Mouse (Mus musculus): Measurements from ENCODE around the gene Rnf114.

Rnf114 gene

DNA sequence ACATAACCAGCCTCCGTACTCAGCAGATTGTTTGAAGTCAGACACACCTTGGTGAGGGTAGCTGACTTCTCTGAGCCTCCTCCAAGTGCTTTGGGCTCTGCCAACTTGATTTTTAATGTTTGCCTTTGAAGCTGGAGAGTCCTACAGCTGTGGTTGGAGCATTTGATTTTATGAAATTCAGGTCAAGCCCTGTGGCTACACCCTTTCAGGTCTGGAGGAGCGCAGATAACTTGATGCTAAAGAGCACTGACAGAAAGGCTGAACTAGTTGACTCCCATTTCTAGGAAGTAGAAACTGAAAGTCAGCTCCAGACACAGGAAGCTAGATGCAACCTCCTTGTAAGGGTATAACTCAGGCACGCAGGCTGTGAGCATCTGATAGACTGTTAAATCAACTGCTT, 12.7 kb downstream of the Rnf114 start:
- DNase-seq = peak; percentile 72 to 83

DNA sequence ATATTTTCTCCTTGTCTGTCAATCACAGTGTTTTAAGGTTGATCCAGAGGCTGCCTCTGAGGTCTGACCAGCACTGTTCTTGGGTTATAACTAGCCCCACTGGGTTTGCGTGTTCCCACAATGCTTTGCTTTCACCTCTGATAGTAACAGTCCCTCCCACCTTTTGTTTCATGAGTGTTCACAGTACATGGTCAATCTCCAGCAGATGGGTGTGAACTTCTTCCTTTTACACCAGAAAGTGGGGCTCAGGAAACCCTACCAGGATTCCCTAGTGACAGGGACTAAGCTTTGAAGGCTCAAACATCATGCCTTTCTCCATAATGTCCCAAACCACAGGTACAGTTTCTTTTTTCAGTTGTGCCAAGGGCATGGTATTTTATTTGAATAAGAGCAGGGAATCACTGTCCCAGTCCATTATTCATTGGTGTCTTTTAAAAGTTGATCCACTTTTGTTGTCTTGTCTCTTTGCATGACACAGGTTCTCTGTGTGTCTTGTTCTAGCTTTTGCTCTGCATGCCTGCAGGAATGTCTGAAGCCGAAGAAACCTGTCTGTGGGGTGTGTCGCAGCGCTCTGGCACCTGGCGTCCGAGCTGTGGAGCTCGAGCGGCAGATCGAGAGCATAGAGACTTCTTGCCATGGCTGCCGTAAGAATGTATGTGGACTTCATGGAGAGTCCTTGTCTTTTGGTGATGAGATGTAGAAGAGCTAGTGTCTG, 14.3 kb downstream of the Rnf114 start:
- no peak for DNase-seq

DNA sequence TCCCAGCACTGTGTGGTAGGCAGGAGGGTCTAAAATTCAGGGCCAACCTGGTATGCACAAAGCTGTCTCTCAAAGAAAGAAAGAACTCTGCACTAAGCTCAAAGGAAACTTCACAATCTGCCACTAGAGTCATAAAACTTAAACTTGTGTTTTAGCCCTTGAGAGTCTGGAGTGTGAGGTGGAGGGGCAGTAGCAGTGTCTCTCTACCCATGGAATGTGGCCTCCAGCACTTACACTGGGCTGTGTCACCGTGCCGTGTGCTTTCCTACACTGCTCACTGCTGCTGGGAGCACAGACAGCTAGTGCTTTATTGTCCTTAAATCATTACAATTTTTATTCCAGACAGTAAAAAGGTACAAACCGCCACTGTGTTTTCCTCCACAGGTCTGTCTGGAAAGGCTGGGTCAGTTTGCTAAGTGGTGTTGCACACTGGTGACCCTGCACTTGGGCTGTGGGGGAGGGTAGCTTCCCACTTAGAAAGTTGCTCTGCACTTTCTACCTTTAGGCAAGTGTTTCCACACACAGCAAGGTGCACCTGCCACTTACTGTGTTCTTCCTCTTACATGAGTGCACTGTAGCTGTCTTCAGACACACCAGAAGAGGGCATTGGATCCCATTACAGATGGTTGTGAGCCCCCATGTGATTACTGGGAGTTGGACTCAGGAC, 15.4 kb downstream of the Rnf114 start:
- peak in 1 of 2 experiments; percentile 51 for DNase-seq

DNA sequence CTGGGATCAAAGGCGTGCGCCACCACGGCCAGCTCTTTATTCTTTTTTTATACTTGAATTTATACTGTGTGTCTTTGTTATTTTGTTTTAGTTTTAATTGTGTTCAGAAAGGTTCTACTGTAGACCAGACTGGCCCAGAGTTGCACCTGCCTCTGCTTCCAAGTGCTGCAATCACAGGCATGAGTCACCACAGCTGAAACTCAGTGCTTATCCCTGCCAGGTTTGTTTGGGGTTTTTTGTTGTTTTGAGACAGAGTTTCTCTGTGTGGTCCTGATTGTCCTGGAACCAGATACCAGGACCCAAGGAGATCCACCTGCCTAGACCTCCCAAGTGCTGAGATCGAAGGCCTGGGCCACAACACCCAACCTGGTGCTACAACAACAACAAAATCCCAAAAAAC, 16.1 kb downstream of the Rnf114 start:
- no peak for DNase-seq

DNA sequence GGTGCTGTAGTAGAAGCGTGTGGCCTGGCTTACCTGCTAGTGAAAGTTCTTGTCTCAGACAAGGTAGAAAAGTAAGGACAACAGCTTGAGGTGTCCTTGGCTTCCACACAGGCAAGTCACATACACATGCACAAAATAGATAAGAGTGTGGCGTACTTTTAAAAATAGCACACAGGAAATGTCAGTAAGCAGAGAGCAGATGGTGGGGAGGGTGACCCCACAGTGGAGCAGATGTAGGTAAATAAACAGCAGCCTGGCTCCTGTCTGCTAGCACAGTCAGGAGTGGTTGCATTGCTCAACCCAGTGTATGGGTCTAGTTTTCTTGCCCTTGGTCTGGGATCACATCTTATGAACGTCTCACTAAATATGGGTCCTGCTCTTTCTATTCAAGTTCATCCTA, 18.0 kb downstream of the Rnf114 start:
- DNase-seq = no peak

DNA sequence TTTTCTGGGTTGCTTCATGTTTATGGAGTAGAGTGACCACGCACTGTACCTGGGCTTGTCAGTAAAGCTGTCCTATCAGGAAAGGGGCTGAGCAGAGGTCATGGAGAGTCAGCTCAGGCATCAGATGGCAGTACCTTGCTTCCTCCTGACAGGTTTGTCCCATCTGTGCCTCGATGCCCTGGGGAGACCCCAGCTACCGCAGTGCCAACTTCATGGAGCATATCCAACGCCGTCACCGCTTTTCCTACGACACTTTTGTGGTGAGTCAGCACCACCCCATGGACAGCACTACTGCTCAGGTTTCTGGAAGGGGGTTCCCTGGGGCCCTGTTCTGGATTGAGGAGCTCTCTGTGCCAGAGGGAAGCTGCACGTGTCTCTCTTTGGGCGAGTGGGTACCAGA, 19.9 kb downstream of the Rnf114 start:
- DNase-seq = no peak

DNA sequence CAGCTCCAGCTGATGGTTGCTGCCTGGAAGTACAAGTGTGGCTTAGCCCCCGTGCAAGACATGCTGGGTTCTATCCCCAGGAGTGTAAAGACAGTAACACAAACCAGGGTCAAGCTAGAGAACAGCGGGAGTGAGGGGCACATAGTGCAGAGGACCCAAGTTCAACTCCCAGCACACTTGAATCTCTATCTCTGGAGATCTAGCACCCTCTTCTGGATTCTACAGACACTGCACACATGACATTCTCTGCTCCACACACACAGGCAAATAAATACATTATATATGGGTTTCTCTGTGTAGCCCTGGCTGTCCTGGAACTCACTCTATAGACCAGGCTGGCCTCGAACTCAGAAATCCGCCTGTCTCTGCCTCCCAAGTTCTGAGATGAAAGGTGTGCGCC, 20.5 kb downstream of the Rnf114 start:
- no peak for DNase-seq

DNA sequence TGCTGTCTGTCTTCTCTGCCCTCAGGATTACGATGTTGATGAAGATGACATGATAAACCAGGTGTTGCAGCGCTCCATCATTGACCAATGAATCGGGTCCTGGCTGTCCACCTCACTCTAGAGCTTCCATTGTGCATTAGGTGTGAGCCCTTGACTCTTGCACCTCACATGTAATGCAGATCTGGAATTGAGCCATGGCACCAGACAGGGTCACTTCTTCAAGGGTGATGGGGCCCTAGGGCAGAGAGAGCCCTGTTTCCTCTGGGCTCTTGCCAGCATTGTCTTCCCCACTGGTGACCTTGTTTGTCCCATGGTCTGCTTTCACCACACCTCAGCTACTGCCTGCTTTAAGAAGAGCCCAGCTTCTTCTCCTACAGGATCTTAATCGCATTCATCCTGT, 22.2 kb downstream of the Rnf114 start:
- DNase-seq = no peak

DNA sequence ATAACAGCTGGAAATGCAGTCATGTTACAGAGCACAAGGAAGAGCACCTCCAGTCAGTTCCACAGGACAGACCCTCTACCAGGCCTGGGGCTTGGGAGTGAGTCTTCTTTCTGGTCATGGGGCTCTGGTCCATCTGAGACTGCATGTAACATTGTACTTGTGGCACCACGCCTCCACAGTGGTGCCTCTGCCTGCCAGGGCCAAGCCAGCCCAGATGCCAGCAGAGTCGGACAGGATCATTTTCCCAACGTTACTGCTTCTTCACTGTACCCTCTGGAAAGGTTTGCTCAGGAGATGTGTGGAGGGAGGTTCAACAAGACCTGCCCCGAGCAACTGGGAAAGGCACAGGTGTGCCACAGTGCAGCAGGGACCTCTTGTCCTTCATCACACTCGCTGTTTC, 23.2 kb downstream of the Rnf114 start:
- DNase-seq = no peak

DNA sequence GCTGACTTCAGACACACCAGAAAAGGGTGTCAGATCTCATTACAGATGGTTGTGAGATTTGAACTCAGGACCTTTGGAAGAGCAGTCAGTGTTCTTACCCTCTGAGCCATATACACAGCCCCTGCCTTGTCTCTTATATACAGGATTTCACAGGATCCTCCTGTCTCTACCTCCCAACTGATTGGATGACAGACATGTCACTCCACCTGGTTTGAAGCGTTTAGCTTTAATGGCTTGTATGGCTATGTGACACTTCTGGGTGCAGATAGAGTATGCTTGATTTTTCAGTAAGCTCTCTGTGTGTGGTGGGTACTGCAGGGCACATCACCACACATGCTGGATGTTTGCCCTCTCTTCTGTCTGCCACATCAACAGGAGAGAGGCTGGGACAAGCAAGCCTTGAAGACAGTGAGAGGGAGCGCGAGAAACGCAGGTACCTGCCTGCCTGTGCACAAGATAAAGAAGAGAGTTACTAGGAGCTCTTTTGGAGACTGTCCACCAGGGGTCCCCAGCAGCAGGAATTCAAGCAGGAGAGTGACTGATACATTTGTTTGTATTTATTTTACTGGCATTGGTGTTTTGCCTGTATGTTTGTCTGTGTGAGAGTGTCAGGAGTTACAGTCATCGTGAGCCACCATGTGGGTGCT, 27.3 kb downstream of the Rnf114 start:
- DNase-seq = no peak

DNA sequence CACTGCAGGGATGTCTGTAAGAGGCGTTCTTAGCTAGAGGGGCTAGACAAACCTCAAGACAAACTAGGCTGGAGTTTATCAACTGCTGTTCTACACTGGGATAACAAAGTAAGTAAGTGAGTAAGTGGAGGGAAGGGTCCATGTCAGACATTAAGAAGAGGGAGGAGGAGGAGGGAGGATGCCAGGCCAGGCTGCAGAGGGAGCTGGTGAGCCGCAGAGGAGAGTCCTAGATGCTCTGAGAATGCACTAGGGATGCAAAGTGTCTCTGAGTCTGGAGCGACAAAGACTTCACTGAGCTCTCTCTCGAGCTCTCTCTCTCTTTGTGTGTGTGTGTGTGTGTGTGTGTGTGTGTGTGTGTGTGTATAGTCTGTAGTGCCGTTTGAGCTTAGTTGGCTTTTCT, 35.8 kb downstream of the Rnf114 start:
- no peak for DNase-seq

DNA sequence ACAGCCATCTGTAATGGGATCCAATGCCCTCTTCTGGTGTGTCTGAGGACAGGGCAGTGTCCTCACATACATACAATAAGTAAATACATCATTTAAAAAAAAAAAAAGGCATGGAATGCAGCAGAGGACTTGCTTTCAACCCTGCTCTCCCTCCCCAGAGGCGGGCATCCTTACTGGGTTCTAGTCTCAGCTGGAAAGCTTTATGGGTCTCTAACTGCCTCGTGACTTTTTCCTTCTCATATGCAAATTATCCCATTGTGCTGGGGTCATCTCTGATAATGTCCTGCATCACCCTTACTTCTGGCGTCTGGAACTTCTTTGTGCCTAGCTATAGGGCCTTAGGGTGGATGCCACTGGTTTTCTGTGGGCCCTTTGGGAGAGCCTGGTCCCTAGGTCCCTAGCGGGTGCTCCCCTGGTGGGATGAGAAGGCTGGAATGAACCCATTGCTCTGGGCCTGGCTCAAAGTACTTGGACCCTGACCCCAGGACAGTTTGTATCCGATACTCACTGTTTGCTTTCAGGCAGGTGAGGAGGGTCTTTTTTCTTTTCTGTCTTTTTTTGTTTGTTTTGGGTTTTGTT, 37.6 kb downstream of the Rnf114 start:
- DNase-seq = no peak

DNA sequence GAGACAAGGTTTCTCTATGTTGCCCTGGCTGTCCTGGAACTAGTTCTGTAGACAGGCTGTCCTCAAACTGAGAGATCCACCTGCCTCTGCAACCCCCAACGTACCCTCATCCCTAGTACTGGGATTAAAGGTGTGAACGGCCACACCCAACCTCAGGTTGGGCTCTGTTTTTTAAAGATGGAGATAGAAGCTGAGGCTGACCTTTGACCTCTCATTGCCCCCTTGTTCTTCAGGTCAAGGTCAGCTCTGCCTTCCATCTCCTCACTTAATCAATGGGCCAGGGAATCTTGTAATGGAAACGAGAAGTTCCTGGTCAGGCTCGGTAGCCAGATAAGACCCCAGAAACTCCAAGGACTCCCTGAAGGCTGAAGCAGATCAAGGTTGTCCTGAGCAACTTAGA, 38.1 kb downstream of the Rnf114 start:
- DNase-seq = no peak

DNA sequence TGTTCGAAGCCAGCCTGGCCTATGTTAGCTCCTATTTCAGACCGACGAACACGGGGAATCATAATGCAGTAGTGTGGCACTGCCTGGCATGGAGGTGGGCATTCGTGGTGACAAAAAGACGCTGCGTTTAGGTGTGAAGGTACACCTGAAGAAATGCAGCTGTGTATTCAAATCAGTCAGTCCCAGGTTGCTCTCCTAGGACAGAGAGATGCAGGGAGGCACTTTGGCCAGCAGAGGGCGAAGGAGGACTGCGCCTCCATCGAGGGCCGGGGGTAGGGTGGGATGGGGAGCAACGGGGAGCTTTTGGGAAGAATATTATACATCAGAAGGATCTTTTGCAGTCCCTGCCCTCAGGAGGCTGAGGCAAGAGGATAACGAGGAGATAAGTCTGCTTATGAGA, 39.7 kb downstream of the Rnf114 start:
- DNase-seq = no peak

DNA sequence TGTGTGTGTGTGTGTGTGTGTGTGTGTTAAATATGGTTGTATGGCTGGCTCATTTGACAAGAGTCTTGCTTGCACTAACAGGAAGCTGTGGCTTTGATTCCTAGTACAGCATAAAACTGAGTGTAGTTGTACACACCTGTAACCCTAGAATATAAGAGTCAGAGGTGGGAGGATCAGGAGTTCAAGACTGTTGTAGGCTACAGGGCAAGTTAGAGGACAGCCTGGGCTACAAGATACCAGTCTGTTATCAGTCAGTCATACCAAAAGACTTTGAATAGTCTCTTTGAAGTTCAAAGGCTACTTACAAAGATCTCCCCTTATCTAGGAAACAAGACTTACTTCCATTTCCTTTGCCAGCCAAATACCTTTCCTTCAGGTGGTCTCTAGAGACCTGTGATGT, 41.4 kb downstream of the Rnf114 start:
- DNase-seq = no peak

DNA sequence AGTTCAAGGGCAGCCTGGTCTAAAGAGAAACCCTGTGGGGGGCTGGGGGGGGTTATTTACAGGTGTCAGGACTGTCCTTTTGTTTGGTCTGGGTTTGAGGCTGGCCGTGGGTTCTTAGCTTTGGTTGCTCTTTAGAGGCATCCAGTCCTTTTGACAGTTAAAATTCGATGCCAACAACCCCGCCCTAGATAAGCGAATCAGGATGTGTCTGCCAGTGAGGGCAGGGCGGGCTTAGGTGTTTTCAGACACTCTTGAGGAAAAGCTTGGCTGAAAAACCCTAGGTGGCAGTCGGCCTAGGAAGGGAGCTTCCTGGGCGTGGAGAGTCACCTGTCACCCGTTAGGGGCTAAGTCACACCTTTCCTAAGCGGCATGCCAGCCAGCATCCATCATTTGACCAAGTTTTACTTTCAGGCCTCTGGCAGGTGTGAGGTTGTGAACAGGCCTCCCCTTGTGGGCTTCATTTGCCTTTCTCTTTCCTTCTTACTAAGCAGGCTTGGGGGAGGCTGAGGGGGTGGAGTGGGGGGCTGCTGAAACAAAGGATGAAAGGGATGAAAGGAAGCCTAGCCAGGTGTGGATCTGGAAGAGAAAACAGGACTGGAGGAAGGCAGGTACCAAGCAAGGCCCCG, 44.0 kb downstream of the Rnf114 start:
- DNase-seq = no peak

DNA sequence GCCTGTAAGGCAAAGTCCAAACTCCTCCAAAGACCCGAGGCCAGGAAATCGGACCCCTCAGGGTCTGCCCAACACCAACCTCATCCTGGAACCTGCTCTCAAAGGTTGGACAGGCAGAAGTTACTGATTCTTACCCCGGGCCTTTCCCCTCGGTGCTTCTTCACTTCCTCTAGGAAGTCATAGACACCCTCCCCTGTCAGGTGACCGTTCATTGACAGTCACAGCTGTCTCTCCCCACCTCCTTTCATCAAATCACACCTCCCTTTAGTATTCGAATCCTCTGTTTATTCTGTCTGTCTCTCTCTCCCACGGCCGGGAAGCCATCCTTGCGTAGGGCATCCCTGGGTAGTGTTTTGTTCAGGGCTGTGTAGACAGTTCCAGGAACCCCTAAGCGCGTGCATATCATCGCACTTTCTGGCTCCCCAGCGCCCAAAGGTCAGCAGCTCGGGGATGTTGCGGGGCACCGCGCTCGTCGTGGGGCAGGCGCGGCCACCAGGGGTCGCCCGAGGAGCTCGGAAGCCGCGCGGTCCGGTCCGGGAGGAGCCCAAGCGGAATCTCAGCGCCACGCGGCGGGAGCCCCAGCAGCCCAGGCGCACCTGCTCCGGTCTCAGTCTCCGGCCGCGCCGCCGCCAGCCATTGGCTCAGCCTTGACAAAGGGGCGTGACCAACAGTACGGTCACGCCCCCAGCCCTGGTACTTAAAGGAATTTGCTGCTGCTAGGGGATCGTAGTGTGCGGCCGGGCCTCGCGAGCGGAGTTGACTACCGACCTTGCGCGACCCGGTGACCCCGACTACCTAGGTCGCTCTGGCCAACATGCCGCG, 45.2 kb downstream of the Rnf114 start, which contains the start of gene Snai1:
Gene Snai1, plus strand, starts transcription at position 720 of the 822 bp plus-strand sequence.
- DNase-seq = peak; percentile 94 to 95

DNA sequence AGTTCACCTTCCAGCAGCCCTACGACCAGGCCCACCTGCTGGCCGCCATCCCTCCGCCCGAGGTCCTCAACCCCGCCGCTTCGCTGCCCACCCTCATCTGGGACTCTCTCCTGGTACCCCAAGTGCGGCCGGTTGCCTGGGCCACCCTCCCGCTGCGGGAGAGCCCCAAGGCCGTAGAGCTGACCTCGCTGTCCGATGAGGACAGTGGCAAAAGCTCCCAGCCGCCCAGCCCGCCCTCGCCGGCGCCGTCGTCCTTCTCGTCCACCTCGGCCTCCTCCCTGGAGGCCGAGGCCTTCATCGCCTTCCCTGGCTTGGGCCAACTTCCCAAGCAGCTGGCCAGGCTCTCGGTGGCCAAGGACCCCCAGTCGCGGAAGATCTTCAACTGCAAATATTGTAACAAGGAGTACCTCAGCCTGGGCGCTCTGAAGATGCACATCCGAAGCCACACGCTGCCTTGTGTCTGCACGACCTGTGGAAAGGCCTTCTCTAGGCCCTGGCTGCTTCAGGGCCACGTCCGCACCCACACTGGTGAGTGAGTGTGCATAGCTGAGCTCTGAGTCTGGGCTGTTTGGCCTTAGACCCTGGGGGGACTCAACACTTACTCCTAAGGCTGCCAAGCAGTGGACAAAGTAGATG, 46.3 kb downstream of the Rnf114 start:
- DNase-seq = no peak

DNA sequence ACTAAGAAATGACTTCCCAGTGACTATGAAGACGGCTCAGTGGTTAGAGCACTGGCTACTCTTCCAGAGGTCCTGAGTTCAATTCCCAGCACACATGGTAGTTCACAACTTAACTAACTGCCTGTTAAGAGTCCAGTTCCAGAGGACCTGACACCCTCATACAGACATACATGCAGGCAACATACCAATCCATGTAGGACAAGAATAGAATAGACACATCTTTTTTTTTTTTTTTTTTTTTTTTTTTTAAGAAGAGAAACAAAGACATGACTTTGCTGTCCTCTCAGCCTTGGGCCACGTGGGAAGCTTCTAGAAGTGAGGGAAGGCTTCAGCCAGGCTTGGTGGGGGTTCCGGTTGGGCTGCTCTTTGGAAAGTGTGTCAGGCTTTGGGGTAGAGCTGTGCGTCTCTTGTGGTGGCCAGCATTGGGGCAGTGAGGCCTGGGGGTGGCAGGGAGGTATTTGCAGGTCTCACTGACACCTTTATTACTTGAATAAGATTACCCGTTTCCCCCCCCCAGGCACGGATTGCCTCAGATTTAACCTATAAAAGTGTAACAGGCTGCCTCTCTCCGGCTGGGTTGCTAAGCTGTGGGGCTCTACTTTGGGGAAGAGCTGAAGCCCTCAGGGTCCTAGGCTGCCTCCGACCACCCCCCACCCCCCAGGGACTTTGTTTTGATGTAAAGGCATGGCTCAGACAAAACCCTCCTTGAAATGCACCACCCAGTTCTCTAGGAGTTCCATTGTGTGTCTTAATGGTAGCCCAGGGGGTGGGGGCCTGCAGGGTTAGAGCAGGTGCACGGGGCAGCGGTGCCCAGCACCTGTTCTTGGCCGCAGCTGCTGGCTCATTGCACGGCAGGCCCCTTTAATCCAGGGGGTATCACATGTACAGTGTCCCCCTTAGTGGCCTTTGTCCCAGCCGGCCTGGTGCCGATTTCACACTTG, 47.4 kb downstream of the Rnf114 start:
- no peak for DNase-seq

DNA sequence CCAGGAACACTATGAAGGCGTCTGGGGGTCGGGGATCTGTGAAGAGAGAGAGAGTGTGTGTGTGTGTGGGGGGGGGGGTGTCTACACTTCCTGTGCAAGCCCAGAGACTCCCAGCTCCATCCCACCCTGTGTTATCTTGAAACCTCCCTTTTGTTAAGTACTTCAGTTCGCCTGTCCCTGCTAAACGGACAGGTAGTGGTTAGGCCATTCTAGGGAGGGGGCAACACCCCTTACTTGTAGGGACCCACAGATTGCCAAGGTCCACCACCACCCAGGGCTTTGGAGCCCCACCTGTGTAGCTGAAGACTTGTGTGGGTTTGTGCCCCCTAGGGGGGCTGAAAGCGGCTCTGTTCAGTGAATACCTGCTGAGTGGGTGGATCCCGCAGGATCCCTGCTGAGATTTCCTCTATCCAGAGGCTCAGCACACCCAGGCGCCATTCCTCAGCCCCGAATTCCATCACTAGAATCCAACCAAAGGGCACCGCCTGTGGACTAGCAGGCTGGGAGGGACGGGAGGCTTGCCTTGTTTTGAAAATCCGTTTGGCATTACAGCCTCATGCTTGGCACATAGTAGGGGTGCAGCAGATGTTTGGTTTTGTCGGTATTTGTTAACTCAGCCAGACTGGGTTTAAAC, 48.1 kb downstream of the Rnf114 start:
- DNase-seq = no peak
